Mouse (Mus musculus) frontal cortex, postnatal 14 days (tissue): ENCODE results near the gene Ppih.

Experiments
- DNase-seq, 2 experiments: peaks; one replicate each; pipeline ENCODE4 v3.0.0; 2022; ENCODE audit warnings: low spot score in 2 of 2

Ppih gene

GRCm38 (mm10) chr4:119320131-119320830 lies at the start of gene Ppih:
Gene Ppih, minus strand, starts transcription at chr4:119320546.
- DNase-seq: peak; percentile 90 to 94

GRCm38 (mm10) chr4:119369460-119369859 lies 49.1 kb upstream of the Ppih start:
- DNase-seq: no peak

GRCm38 (mm10) chr4:119366758-119367526 lies 46.6 kb upstream of the Ppih start:
- no peak for DNase-seq

GRCm38 (mm10) chr4:119362231-119362630 lies 41.9 kb upstream of the Ppih start:
- no peak for DNase-seq

GRCm38 (mm10) chr4:119359196-119359971 lies 39.0 kb upstream of the Ppih start:
- DNase-seq: no peak

GRCm38 (mm10) chr4:119345508-119345907 lies 25.2 kb upstream of the Ppih start:
- no peak for DNase-seq

GRCm38 (mm10) chr4:119338861-119339361 lies 18.6 kb upstream of the Ppih start:
- DNase-seq: peak; percentile 24 to 28

GRCm38 (mm10) chr4:119338422-119338821 lies 18.1 kb upstream of the Ppih start:
- DNase-seq: peak in 1 of 2 experiments; percentile 12

GRCm38 (mm10) chr4:119333487-119333886 lies 13.1 kb upstream of the Ppih start:
- DNase-seq: no peak

- DNase-seq: no peak
Observed at GRCm38 (mm10) chr4:119320896-119321550, 677 bp upstream of the Ppih start.

- no peak for DNase-seq
Observed at GRCm38 (mm10) chr4:119313756-119314155, 6.6 kb downstream of the Ppih start.

- no peak for DNase-seq
Observed at GRCm38 (mm10) chr4:119305418-119305817, 14.9 kb downstream of the Ppih start.

- DNase-seq: no peak
Observed at GRCm38 (mm10) chr4:119303291-119303690, 17.1 kb downstream of the Ppih start.

GRCm38 (mm10) chr4:119301777-119302176 lies 18.6 kb downstream of the Ppih start:
- DNase-seq: no peak

GRCm38 (mm10) chr4:119300761-119301160 lies 19.6 kb downstream of the Ppih start:
- DNase-seq: no peak

- DNase-seq: no peak
Observed at GRCm38 (mm10) chr4:119297361-119297760, 23.0 kb downstream of the Ppih start.

GRCm38 (mm10) chr4:119295134-119295453 lies 25.3 kb downstream of the Ppih start:
- no peak for DNase-seq

- DNase-seq: peak; percentile 99 to 100
Observed at GRCm38 (mm10) chr4:119294415-119295133, 25.8 kb downstream of the Ppih start, which contains the start of gene Ybx1. Gene Ybx1, minus strand, starts transcription at chr4:119294604.

GRCm38 (mm10) chr4:119293574-119294258 lies 26.6 kb downstream of the Ppih start:
- DNase-seq: peak in 1 of 2 experiments; percentile 21
